Mouse (Mus musculus): ENCODE results near the gene Lgals12. TPM values are rescaled to one million over a fixed set of nuclear protein-coding genes. Genes with fewer than 3 reads are reported as not detected.

The Lgals12 gene
- total RNA-seq, 2 experiments from 2014 or later: 0.48 to 0.79 TPM

DNA sequence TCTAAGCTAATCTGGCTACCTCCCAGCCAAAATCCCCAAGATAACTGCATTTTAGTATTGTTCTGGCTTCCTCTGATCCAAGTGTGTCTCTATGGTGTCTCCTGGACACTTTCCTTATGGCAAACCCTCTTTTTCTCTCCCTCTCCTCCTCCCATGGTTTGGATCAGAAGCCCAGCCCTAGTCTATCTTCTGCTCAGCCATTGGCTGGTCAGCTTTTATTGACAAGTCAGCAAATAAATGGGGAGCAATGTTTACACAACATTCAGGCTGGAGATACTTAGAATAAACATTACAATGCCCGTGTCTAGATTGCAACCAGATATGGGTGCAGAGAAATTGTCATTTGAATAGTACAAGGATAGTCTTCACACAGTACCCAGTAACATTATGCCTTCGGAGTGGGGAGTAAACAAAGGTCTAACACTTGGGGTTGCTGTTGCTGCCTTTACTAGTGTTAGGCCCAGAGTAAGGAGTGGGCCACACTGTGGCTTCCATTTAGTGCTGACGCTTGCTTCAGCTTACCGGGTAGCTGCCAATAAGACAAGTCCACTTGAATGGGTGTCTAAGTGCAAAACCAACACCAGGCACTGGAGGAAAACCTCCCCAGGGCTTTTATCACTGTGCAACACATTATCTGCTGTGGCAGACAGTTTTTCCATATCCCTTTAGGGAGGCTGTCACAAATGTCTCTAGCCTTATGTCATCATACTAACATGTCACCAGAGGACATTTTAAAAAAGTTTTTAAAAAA lies 55.3 kb downstream of the Lgals12 start:
- intact Hi-C loops (cut with DNase I): no loop called here
- DNase-seq: no peak

DNA sequence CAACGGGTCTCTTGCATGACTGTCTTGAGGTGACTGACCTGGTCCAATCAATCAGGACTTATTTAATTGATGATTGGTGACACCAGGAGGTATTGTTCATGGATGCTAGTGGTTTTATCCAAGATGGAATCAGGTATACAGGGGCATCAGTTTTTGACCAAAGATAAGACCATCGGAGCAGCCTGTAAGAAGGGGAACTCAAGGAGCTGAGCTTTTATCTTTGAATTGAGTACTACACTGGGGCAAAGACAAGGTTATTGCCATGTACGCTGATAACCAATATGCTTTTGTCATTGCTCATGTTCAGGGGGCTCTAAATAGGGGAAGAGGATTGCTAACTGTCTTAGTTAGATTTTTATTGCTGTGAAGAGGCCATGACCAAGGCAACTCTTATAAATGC lies 58.1 kb downstream of the Lgals12 start:
- intact Hi-C loops (cut with DNase I): no loop called here
- no peak for DNase-seq

Other genes with a start within 250 kb of the Lgals12 start
- 1 to 10 TPM; 7.0 to 7.1 TPM for gene Spindoc, start 224.2 kb downstream of the Lgals12 start, total RNA-seq (2021)
- gene 2700081O15Rik, start 189.6 kb downstream of the Lgals12 start, total RNA-seq (2021): 1 to 10 TPM; 5.7 to 6.2 TPM
- gene Rtn3, start 123.9 kb downstream of the Lgals12 start, total RNA-seq (2021): 10 to 100 TPM; 26.5 to 27.6 TPM
- gene Atl3, start 113.2 kb downstream of the Lgals12 start, total RNA-seq (2021): 1 to 10 TPM; 7.3 to 8.7 TPM
- 100 to 1,000 TPM in 1 of 2 experiments, 10 to 100 TPM in 1; 99.9 to 107 TPM for gene Pla2g16, start 49.7 kb downstream of the Lgals12 start, total RNA-seq (2021)
- gene Hrasls5, start 5.3 kb upstream of the Lgals12 start, total RNA-seq (2021): not detected
- not detected for gene Slc22a19, start 104.1 kb upstream of the Lgals12 start, total RNA-seq (2021)
- not detected for gene Slc22a26, start 195.5 kb upstream of the Lgals12 start, total RNA-seq (2021)

Data from gastrocnemius, postnatal 36 days (tissue).